Mouse (Mus musculus) forebrain, embryonic 11.5 days (tissue): ENCODE results near the gene Gm11733. TPM values are rescaled to one million over a fixed set of nuclear protein-coding genes. Genes with fewer than 3 reads are reported as not detected.

ENCODE experiments used
- ATAC-seq: fragments of 200-750 bp; cut with Nextera tagmentation; replicated peaks from 2 replicates; pipeline ENCODE4 v1.8.0; 2017; ENCODE audit warnings: moderate TSS enrichment; ENCODE audit not compliant: low FRiP score
- DNase-seq: peaks from one replicate; pipeline ENCODE4 v3.0.0-alpha.2; 2017; ENCODE audit warnings: low spot score
- H3K27ac ChIP-seq: fragments of 300-500 bp; sonication (generic); 2 replicates; pipeline ENCODE4 v1.5.1; 2014; ENCODE audit warnings: low read depth, low read length
- H3K27me3 ChIP-seq: fragments of 300-500 bp; sonication (generic); 2 replicates; pipeline ENCODE4 v1.6.1; 2014; ENCODE audit warnings: mild to moderate bottlenecking, low read length, mixed read lengths; ENCODE audit not compliant: control insufficient read depth, insufficient read depth
- H3K36me3 ChIP-seq: fragments of 300-500 bp; sonication (generic); 2 replicates; pipeline ENCODE4 v1.6.1; 2014; ENCODE audit warnings: mild to moderate bottlenecking, low read length, moderate library complexity, mixed read lengths; ENCODE audit not compliant: control insufficient read depth, insufficient read depth
- H3K4me1 ChIP-seq: fragments of 300-500 bp; sonication (generic); replicated peaks from 2 replicates; pipeline ENCODE4 v1.6.1; 2014; ENCODE audit warnings: low read length, mixed read lengths; ENCODE audit not compliant: control insufficient read depth, insufficient read depth
- H3K4me2 ChIP-seq: fragments of 300-500 bp; sonication (generic); 2 replicates; pipeline ENCODE4 v1.6.1; 2014; ENCODE audit warnings: low read depth, mild to moderate bottlenecking, low read length, moderate library complexity, mixed read lengths; ENCODE audit not compliant: severe bottlenecking
- H3K4me3 ChIP-seq: fragments of 300-500 bp; sonication (generic); 2 replicates; pipeline ENCODE4 v1.5.1; 2014; ENCODE audit warnings: low read depth, low read length
- H3K9ac ChIP-seq: fragments of 300-500 bp; sonication (generic); 2 replicates; pipeline ENCODE4 v1.6.1; 2014; ENCODE audit warnings: low read length
- H3K9me3 ChIP-seq: fragments of 300-500 bp; sonication (generic); 2 replicates; pipeline ENCODE4 v1.6.1; 2016; ENCODE audit warnings: low read length, mixed read lengths; ENCODE audit not compliant: control insufficient read depth
- WGBS: fragments of 180-500 bp; shearing (Covaris S2); extraction: QIAGEN DNeasy Blood & Tissue Kit; methylation state at CpG from one replicate; pipeline ENCODE4 v1.1.7; 2014; 5-methylcytosine and 5-hydroxymethylcytosine counted together
- polyA plus RNA-seq: library from polyadenylated mRNA; unstranded; fragments of >200 nt; fragmentation: Nextera tagmentation; extraction: Ambion mirVana; gene quantifications from 2 replicates; pipeline ENCODE4 v1.2.1, GENCODE M21; 2014

Gm11733 gene
- polyA plus RNA-seq, 1 experiment from 2014 or later: not detected

DNA sequence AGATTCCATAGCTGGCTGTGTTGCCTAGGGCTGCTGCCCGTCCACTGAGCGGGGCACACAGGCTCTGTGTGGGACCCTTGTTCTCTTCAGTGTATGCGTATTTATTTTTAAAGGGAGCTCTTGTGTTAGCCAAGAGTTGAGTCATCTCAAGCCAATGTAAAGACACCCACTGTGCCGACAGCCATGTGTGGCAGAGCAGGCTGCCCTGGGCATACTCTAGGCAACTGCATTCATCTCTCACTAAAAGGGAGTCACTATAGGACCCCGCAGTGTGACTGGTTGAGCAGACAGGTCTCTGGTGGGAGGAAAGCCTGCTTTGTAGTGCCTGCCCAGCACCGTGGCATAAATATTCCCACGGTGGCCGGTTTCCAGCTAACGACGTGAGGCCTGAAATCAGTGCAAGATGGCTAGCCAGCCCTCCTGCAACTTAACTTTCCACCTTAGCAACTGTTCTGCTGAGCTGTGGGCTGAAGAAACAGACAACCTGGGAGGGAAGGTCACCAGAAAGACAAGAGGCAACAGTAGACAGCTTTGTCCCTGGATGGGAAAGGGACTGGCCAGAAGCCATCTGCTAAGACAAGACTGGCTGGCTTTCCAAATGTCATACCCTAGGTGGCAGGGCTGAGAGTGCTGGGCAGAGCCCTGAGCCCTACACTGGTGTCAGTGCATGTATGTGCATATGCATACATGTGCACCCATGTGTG lies 31.7 kb downstream of the Gm11733 start:
- no peak for ATAC-seq
- no peak for DNase-seq
- no peaks in the 10 kb centered on the region for H3K36me3 ChIP-seq
- no peaks in the 10 kb centered on the region for H3K4me1 ChIP-seq
- peaks cover 3% of the 10 kb centered on the region; the same call in 1 of the 2 replicates for H3K9me3 ChIP-seq
- H3K27me3 ChIP-seq: no peaks in the 10 kb centered on the region
- no peak overlapping the region for H3K9ac ChIP-seq
- H3K27ac ChIP-seq: no peak overlapping the region
- H3K4me3 ChIP-seq: no peak overlapping the region
- WGBS: 74% methylated on average over 10 of the region's 10 CpGs
- no peak overlapping the region for H3K4me2 ChIP-seq

DNA sequence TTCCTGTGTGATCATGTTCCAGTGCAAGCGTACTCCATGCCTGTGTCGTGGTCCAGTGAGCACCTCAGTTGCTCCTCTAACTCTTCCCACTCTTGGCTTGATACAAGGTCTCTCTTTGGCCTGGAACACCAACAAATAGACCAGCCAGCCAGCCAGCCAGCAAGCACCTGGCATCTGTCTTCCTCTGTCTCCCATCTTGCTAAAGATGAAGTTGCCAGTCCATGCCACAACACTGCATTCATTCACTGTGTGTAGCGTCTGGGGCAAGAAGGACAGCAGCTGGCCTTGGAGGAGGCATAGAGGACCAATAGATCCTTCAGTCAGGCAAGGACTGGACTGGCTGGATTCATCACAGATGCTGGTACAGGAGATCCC lies 32.2 kb downstream of the Gm11733 start:
- Histone ChIP-seq H3K27ac (no peak overlapping the region), H3K9ac (no peak overlapping the region)

DNA sequence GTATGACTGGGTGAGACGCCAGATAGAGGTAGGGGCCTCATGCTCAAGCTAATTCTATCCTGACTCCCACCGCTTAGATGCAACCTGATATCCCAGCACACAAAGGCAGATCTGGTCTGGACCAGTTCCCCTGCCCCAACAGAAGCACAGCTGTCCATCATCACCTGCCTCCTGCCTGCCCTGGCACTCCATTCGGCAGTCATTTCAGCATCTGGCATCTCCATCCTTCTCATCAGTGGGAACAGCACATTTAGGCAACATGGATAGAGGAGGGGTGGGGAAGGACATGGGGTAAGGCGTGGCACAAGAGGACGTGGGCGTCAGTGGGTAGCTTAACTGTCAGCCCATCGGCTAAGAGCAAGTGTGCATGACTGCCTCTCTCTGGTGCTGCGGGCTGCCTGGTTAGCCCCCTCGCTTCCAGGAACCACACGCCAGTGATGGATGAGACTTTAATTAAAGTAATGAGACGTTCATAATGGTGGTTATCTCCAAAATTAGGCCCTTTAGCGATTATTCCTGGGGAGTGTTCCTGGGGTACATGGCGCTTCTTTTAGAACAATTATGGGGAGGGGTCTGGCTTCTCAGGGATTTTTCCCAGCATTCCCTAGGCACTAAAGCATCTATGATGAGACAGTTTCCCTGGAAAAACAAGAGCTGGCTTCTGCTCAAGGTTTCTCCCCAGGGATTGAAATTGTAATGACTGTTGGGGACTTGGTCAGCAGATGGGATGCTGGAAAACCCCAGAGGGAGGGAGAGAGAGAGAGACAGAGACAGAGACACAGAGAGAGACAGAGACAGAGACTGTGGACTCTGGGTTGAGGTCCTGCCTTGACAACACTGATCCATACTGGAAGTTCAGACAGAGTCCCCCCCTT lies 38.0 kb downstream of the Gm11733 start:
- H3K4me2 ChIP-seq: no peak overlapping the region
- no peak overlapping the region for H3K27ac ChIP-seq
- peaks cover 3% of the 10 kb centered on the region; the same call in 1 of the 2 replicates for H3K9me3 ChIP-seq
- WGBS: 69% methylated on average over 13 of the region's 13 CpGs
- H3K4me1 ChIP-seq: no peaks in the 10 kb centered on the region; the same call in 1 of the 2 replicates
- no peak for DNase-seq
- H3K27me3 ChIP-seq: no peaks in the 10 kb centered on the region
- ATAC-seq: no peak
- no peak overlapping the region for H3K4me3 ChIP-seq
- H3K9ac ChIP-seq: no peak overlapping the region
- H3K36me3 ChIP-seq: no peaks in the 10 kb centered on the region

More for the DNA sequence above, 32.2 kb downstream of the Gm11733 start:
- WGBS: 94% methylated on average over 3 of the region's 3 CpGs
- Histone ChIP-seq H3K27me3 (no peaks in the 10 kb centered on the region), H3K4me3 (no peak overlapping the region), H3K4me1 (no peaks in the 10 kb centered on the region), H3K9me3 (peaks cover 3% of the 10 kb centered on the region; the same call in 1 of the 2 replicates), H3K36me3 (no peaks in the 10 kb centered on the region), H3K4me2 (no peak overlapping the region)
- DNase-seq: no peak
- no peak for ATAC-seq

DNA sequence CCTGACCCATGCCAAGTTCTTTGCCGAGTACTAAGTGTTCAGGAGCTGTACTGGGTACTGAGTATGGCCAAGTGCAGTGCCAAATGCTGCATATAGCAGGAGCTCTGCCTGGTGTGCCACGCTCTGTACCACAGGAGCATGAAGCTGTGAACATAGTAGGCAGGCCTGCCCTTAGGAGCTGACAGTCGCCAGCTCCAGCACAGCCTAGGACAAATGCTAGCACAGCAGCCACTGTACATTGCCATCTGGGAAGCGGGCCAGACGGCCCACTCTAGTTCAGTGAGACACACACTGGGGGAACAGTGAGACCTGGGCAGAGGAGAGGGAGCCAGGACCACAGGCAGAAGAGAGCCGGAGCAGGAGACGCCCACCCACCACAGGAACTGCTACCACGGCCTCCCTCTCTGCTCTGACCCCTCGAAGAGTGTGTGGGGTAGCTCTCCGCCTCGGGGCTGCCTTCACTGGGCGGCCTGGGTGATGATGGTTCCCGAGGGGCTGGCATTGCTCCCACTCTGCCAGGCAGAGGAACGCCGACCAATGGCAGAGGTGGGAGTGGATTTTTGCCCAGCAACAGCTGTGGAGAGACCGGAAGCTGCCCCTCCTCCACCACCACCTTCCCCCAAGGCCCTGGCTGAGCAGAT lies 38.8 kb downstream of the Gm11733 start:
- no peak overlapping the region for H3K4me3 ChIP-seq
- H3K4me2 ChIP-seq: no peak overlapping the region
- H3K36me3 ChIP-seq: no peaks in the 10 kb centered on the region
- peaks cover 3% of the 10 kb centered on the region; the same call in 1 of the 2 replicates for H3K9me3 ChIP-seq
- no peaks in the 10 kb centered on the region; the same call in 1 of the 2 replicates for H3K4me1 ChIP-seq
- H3K27ac ChIP-seq: peak overlapping the region; percentile 31; the same call in 1 of the 2 replicates
- 72% methylated on average over 16 of the region's 16 CpGs for WGBS
- H3K9ac ChIP-seq: no peak overlapping the region
- ATAC-seq: no peak; the same call in 1 of the 2 replicates
- no peak for DNase-seq
- no peaks in the 10 kb centered on the region for H3K27me3 ChIP-seq

DNA sequence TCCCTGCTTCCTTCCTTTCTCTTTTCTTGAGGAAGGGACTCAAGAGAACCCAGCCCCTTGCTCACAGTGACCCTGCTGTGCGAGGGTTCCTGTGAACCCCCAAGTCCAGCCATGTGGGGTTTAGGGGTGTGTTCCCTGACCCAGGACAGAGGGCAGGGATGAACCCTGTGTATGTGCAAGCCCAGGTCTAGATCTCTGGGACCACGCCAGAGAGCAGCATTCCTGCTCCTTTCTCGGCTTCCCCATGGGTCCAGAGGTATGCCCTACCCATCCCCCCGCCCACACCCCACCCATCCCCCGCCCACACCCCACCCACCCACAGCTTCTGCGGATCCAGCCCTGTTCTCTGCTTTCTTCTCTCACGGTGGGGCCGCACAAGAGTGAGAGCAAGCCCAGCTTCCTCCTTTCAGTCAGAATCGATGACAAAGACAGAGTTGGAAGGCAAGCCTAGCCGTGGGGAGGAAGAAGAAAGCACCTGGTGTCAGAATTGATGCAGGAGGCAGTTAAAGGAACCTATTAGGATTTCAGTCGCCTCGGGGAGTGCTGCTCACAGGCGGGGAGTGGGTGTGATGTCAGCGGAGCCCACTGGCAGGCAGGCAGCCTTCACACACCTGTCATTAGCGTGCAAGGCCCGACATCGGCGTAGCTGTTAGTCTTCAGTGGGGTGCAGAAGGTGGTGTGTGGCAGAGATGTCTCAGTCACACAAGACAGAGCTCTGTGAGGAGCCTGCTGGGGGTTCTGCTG lies 41.6 kb downstream of the Gm11733 start:
- Histone ChIP-seq H3K9me3 (no peaks in the 10 kb centered on the region), H3K4me2 (no peak overlapping the region), H3K27ac (no peak overlapping the region), H3K36me3 (no peaks in the 10 kb centered on the region), H3K9ac (peak overlapping the region; percentile 24; the same call in 1 of the 2 replicates), H3K4me1 (no peaks in the 10 kb centered on the region; the same call in 1 of the 2 replicates), H3K4me3 (no peak overlapping the region), H3K27me3 (no peaks in the 10 kb centered on the region)
- DNase-seq (no peak), ATAC-seq (no peak)
- WGBS: 25% methylated on average over 18 of the region's 18 CpGs

DNA sequence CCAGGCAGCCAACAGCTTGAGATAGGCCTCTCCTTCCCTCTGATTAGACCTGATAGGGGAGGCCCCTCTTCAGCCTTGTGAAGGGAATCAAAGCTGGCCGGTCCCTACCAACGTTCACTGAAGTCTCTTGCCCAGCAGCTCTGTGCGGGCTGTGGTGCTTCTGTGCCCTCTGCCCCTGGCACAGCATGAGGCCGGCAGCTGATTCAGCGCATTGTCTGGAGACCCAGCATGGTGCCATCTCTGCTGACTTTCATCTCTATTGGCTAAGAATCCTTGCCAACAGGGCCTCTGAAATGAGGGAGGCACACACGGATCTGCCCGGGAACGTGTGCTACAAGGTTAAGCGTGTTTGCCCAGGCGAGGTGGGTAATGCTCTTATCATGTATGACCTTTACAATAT lies 48.2 kb downstream of the Gm11733 start:
- WGBS: 24% methylated on average over 10 of the region's 10 CpGs
- Histone ChIP-seq H3K9ac (no peak overlapping the region; the same call in 1 of the 2 replicates), H3K27ac (no peak overlapping the region), H3K36me3 (no peaks in the 10 kb centered on the region), H3K4me2 (no peak overlapping the region), H3K27me3 (no peaks in the 10 kb centered on the region), H3K4me1 (peaks cover 6% of the 10 kb centered on the region; the same call in 1 of the 2 replicates), H3K4me3 (no peak overlapping the region), H3K9me3 (no peaks in the 10 kb centered on the region)
- no peak for DNase-seq
- no peak for ATAC-seq

DNA sequence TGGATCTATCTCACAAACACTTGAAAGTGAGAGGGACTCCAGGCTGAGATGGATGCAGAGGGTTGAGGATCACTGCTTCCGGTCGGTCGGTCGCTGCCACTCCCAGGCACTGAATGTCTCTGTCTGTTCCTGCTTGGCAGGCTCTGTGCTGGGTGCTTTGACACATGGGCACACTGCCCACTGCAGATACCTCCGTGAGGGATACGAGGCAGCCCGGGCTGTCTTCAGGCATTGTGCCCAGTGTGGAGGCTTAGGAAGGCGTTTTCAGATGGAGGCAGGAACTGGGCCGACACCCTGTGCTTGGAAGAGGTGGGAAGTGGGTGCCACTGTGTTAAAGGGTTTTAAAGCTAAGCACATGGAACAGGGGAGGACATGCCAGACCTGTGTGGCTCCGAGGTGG lies 50.7 kb downstream of the Gm11733 start:
- Histone ChIP-seq H3K36me3 (no peaks in the 10 kb centered on the region), H3K9ac (no peak overlapping the region), H3K9me3 (no peaks in the 10 kb centered on the region), H3K4me2 (no peak overlapping the region), H3K4me1 (peaks cover 6% of the 10 kb centered on the region; the same call in 1 of the 2 replicates), H3K27me3 (no peaks in the 10 kb centered on the region), H3K27ac (no peak overlapping the region), H3K4me3 (no peak overlapping the region)
- WGBS: 85% methylated on average over 10 of the region's 10 CpGs
- no peak for DNase-seq
- ATAC-seq: no peak
